Mouse (Mus musculus): ENCODE results near the gene Zfp982. TPM values are rescaled to one million over a fixed set of nuclear protein-coding genes. Genes with fewer than 3 reads are reported as not detected.
"Not testable (repeated sequence)": the region's sequence is repeated elsewhere in the genome, so short reads cannot be mapped to it uniquely, and the experiment has no call there.

Gene Zfp982
- total RNA-seq, 2 experiments from 2014 or later, result 11.1 to 11.5 TPM

DNA sequence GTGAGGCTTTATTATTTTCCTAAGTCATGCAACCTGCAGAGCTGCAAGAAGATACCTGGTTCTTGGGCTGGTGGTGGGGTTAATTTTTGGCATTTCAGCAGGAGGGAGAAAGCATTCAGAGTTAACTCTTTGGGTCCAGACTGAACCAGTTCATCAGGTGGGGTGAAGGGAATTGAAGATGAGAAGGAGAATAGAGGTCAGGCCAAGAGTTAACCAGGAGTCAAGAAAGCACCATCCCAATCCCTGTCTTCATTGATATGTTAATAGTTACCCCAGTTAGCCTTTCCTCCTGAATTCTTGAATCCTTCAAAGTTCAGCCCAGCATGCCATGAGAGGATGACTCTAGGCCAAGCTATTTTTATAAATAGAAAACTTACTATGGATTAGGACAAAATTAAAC, 65.8 kb downstream of the Zfp982 start:
- DNase-seq (ENCODE audit: low spot score in 2 of 2), result not testable (repeated sequence)

DNA sequence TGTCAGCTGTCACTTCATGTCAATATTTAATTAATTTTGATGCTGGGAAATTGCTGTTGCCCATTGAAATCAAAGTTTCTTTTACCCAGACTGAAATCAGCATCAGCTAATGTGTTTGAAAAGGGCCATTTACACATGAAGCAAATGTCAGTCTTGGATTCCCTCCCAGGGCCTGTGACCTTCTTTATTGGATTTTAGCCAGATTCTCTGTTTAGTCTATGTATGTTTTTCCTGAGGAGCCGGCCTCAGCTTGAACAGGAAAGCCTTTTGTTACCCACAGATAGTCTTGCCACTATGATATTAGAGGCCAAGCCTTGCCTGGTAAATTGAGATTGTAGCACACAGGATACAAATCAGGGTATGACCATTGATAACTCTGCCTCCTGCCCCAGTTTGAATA, 66.9 kb downstream of the Zfp982 start:
- not testable (repeated sequence) for DNase-seq (ENCODE audit: low spot score in 2 of 2)

Other genes starting within 250 kb of the Zfp982 start
- gene Zfp988, start 186.7 kb upstream of the Zfp982 start, total RNA-seq (2021), result under 1 TPM; 0.39 to 0.40 TPM
- gene Zfp978, start 131.1 kb upstream of the Zfp982 start, total RNA-seq (2021), result under 1 TPM in 1 of 2 experiments, not detected in 1; 0.64 TPM
- gene Gm16503, start 47.8 kb downstream of the Zfp982 start, total RNA-seq (2021), result 1 to 10 TPM; 1.8 to 2.4 TPM
- gene Zfp985, start 60.9 kb downstream of the Zfp982 start, total RNA-seq (2021), result under 1 TPM; 0.73 to 0.79 TPM
- 1 to 10 TPM; 4.4 to 4.6 TPM for gene Zfp979, start 150.1 kb downstream of the Zfp982 start, total RNA-seq (2021)
- gene Zfp534, start 210.1 kb downstream of the Zfp982 start, total RNA-seq (2021), result under 1 TPM; 0.53 to 0.65 TPM